Comparison of ENCODE assay signal across 9 mouse cellular contexts in the genomic region with DNA sequence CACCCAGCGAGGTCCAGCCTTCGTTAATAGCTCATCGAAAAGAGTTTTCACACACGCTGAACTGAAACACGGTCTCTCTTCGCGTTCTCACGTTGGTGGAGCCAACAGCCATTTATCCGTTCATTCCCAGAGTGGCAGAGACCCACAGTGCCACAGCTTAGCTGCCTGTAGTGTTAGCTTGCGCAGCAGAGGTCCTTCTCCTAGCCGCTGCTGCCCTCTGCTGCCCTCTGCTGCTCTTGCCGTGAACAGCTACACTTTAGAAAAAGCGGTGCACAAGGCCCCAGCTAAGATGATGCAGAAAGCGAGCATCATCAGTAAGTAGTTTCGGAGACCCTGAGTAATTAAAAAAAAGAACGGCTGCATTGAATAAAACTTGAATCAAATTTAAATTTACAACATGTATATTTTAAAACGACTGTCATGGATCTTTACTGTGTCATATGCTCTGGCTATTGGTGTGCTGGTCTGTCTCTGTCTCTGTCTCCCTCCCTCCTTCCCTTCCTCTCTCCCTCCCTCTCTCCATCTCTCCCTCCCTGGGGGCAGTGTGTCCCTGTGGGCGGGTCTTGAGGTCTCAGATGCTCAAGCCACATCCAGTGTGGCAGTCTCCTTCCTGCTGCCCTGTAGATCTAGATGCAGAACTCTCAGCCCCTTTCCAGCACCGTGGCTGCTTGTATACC. TPM values are rescaled to one million over a fixed set of nuclear protein-coding genes. Genes with fewer than 3 reads are reported as not detected.
DNase-seq lines count a peak whose midpoint lies in the region; ATAC-seq and TF ChIP-seq lines count a peak whose summit lies in the region.
"Had no signal": no experiment of that assay in that cellular context is flagged by ENCODE, and none has a peak within 500 bp of the region (broad histone marks: within the 10 kb centered on the region; RNA-seq: fewer than 3 reads in every experiment).

No protein-coding gene starts in this region.

- no peaks in the 10 kb centered on the region; the same call in 1 of the 2 replicates for H3K4me1 ChIP-seq in cerebellum, adult 2 months (ENCODE audit: control insufficient read depth, insufficient read depth, low read length)
- H3K4me1 ChIP-seq in hindbrain, embryonic 16.5 days (ENCODE audit: control insufficient read depth, insufficient read depth, low read depth, low read length): no peaks in the 10 kb centered on the region; the same call in 1 of the 2 replicates

- ATAC-seq in hindbrain, embryonic 16.5 days: peak; percentile 88
- ATAC-seq in megakaryocyte progenitor cell, adult 5-6 weeks (replicated peaks; ENCODE audit: poor library complexity): peak; percentile 89

- no peak overlapping the region for H3K27ac ChIP-seq in cerebellum, adult 2 months (ENCODE audit: insufficient read depth, low read length)
- H3K27ac ChIP-seq in hindbrain, embryonic 16.5 days (ENCODE audit: low read depth, low read length): no peak overlapping the region

- WGBS in cerebellum, adult 2 months: 28% methylated on average over 19 of the region's 19 CpGs
- 29% methylated on average over 19 of the region's 19 CpGs for whole genome bisulfite sequencing in hindbrain, embryonic 16.5 days

- H3K4me2 ChIP-seq in hindbrain, embryonic 16.5 days (ENCODE audit: low read length): peak overlapping the region; percentile 53

- H3K36me3 ChIP-seq in hindbrain, embryonic 16.5 days (ENCODE audit: control insufficient read depth, insufficient read depth, low read length): no peaks in the 10 kb centered on the region

- TF ChIP-seq CTCF in cerebellum, adult 2 months (IDR thresholded peaks at IDR 0.05; ENCODE audit: borderline replicate concordance, insufficient read depth, low read depth, low read length): peak; percentile 87

- no peaks in the 10 kb centered on the region for H3K9me3 ChIP-seq in hindbrain, embryonic 16.5 days (ENCODE audit: control insufficient read depth, low read length)

- peak overlapping the region; percentile 7 for H3K4me3 ChIP-seq in cerebellum, adult 2 months (replicated peaks; ENCODE audit: insufficient read depth, low read depth, low read length)
- peak overlapping the region; percentile 22; the same call in 1 of the 2 replicates for H3K4me3 ChIP-seq in hindbrain, embryonic 16.5 days (ENCODE audit: low read length)
- H3K4me3 ChIP-seq: myocyte had no signal

- no peaks in the 10 kb centered on the region for H3K27me3 ChIP-seq in cerebellum, adult 2 months (ENCODE audit: control insufficient read depth, insufficient read depth, low read length)
- no peaks in the 10 kb centered on the region for H3K27me3 ChIP-seq in hindbrain, embryonic 16.5 days (replicated peaks; ENCODE audit: control insufficient read depth, insufficient read depth, low read length)

- peak; percentile 77 for DNase-seq in NIH3T3 (ENCODE audit: low read depth)
- peak; percentile 77 to 87 for DNase-seq in cerebellum, adult 2 months
- peak; percentile 61 for DNase-seq in forelimb bud, embryonic 11.5 days (ENCODE audit: low read depth, low spot score)
- peak; percentile 89 to 90 for DNase-seq in left cerebral cortex, adult 18-20 months (ENCODE audit: low spot score in 2 of 2)
- DNase-seq in right cerebral cortex, postnatal 36 days (ENCODE audit: low spot score in 2 of 2): peak; percentile 58 to 69
- peak; percentile 57 for DNase-seq in yolk sac, embryonic 10.5 days (ENCODE audit: low spot score)

- H3K9ac ChIP-seq in hindbrain, embryonic 16.5 days (ENCODE audit: low read depth, low read length): 0 out of 2 replicates have a peak overlapping the region, but pooled peaks have one; percentile 37

- TF ChIP-seq POLR2A in cerebellum, adult 2 months (IDR thresholded peaks at IDR 0.05; ENCODE audit: borderline replicate concordance, insufficient read depth, low read length): no peak

RNA-seq across cellular contexts. Expression of gene Tmem144, which starts 38.6 kb away (rescaled TPM):
- polyA plus RNA-seq in cerebellum, adult 2 months (2012; rRNA removed): 5.3 and 6.6 TPM in 2 replicates
- 2.2 and 2.3 TPM in 2 replicates for polyA plus RNA-seq in hindbrain, embryonic 16.5 days (2015; fragmentation: Nextera tagmentation; extraction: Ambion mirVana)
- total RNA-seq in left cerebral cortex, adult 18-20 months (2021): 10 to 100 TPM; 11.5 to 18.6 TPM
- total RNA-seq in megakaryocyte progenitor cell, adult 5-6 weeks (2015): 2.2 and 4.3 TPM in 2 replicates
- total RNA-seq in megakaryocyte progenitor cell, adult 5-6 weeks (2017): 1.5 and 2.2 TPM in 2 replicates
